Mouse (Mus musculus) neural tube, embryonic 13.5 days (tissue): ENCODE measurements around the gene Ccdc155. TPM values are rescaled to one million over a fixed set of nuclear protein-coding genes. Genes with fewer than 3 reads are reported as not detected.

Experiments
- ATAC-seq: fragments of 200-750 bp; cut with Nextera tagmentation; 2 replicates; pipeline ENCODE4 v1.8.0; 2017; ENCODE audit warnings: low read depth, mild to moderate bottlenecking, moderate TSS enrichment, moderate library complexity
- H3K27ac ChIP-seq: fragments of 300-500 bp; sonication (generic); replicated peaks from 2 replicates; pipeline ENCODE4 v1.5.1; 2015; ENCODE audit warnings: moderate library complexity, mild to moderate bottlenecking, inconsistent platforms
- H3K27me3 ChIP-seq: fragments of 300-500 bp; sonication (generic); 2 replicates; pipeline ENCODE4 v1.6.1; 2015; ENCODE audit warnings: mild to moderate bottlenecking, inconsistent platforms
- H3K36me3 ChIP-seq: fragments of 300-500 bp; sonication (generic); 2 replicates; pipeline ENCODE4 v1.6.1; 2015; ENCODE audit warnings: mild to moderate bottlenecking, inconsistent platforms
- H3K4me1 ChIP-seq: fragments of 300-500 bp; sonication (generic); replicated peaks from 2 replicates; pipeline ENCODE4 v1.6.1; 2015; ENCODE audit warnings: inconsistent platforms
- H3K4me2 ChIP-seq: fragments of 300-500 bp; sonication (generic); 2 replicates; pipeline ENCODE4 v1.6.1; 2015; ENCODE audit warnings: inconsistent platforms, mild to moderate bottlenecking, moderate library complexity
- H3K4me3 ChIP-seq: fragments of 300-500 bp; sonication (generic); 2 replicates; pipeline ENCODE4 v1.5.1; 2015; ENCODE audit warnings: mild to moderate bottlenecking, inconsistent platforms
- H3K9ac ChIP-seq: fragments of 300-500 bp; sonication (generic); 2 replicates; pipeline ENCODE4 v1.6.1; 2015; ENCODE audit warnings: moderate library complexity, mild to moderate bottlenecking, inconsistent platforms
- H3K9me3 ChIP-seq: fragments of 300-500 bp; sonication (generic); 2 replicates; pipeline ENCODE4 v1.6.1; 2016; ENCODE audit warnings: inconsistent platforms
- WGBS: fragments of 180-500 bp; shearing (Covaris S2); methylation state at CpG from one replicate; pipeline ENCODE4 v1.1.7; 2015; 5-methylcytosine and 5-hydroxymethylcytosine counted together
- polyA plus RNA-seq: library from polyadenylated mRNA; unstranded; fragments of >200 nt; fragmentation: Nextera tagmentation; extraction: Ambion mirVana; gene quantifications from 2 replicates; pipeline ENCODE4 v1.2.1, GENCODE M21; 2015

Ccdc155 gene
- polyA plus RNA-seq = 0.29 and 0.45 TPM in 2 replicates

GRCm38 (mm10) chr7:45204380-45205143 lies at the start of gene Ccdc155:
TSS of gene Ccdc155 (minus strand) at chr7:45204892.
- Histone ChIP-seq H3K27ac (peak within 1 kb of the TSS; percentile 81), H3K4me1 (peaks cover 5% of the 10 kb centered on the region; the same call in 1 of the 2 replicates), H3K4me2 (peak within 1 kb of the TSS; percentile 60), H3K9ac (peak within 1 kb of the TSS; percentile 65), H3K9me3 (no peaks in the 10 kb centered on the region), H3K36me3 (no peaks in the 10 kb centered on the region), H3K4me3 (peak within 1 kb of the TSS; percentile 46), H3K27me3 (peaks cover 19% of the 10 kb centered on the region)
- WGBS = 10% methylated on average over 42 of the region's 44 CpGs
- ATAC-seq = peak; percentile 98

GRCm38 (mm10) chr7:45253806-45254205 lies 49.1 kb upstream of the Ccdc155 start:
- no peaks in the 10 kb centered on the region for H3K36me3 ChIP-seq
- no peaks in the 10 kb centered on the region for H3K9me3 ChIP-seq
- no peak overlapping the region for H3K4me2 ChIP-seq
- H3K9ac ChIP-seq = no peak overlapping the region
- no peak for ATAC-seq
- no peak overlapping the region for H3K27ac ChIP-seq
- no peaks in the 10 kb centered on the region; the same call in 1 of the 2 replicates for H3K27me3 ChIP-seq
- WGBS = 89% methylated on average over 8 of the region's 8 CpGs
- H3K4me3 ChIP-seq = no peak overlapping the region
- no peaks in the 10 kb centered on the region for H3K4me1 ChIP-seq

- no peaks in the 10 kb centered on the region for H3K4me1 ChIP-seq
- no peak overlapping the region for H3K4me3 ChIP-seq
- no peak overlapping the region for H3K4me2 ChIP-seq
- H3K36me3 ChIP-seq = no peaks in the 10 kb centered on the region
- no peak for ATAC-seq
- 30% methylated on average over 3 of the region's 3 CpGs for WGBS
- no peak overlapping the region for H3K9ac ChIP-seq
- H3K27me3 ChIP-seq = no peaks in the 10 kb centered on the region
- no peak overlapping the region for H3K27ac ChIP-seq
- H3K9me3 ChIP-seq = no peaks in the 10 kb centered on the region
Observed at GRCm38 (mm10) chr7:45247666-45248065, 43.0 kb upstream of the Ccdc155 start.

- Histone ChIP-seq H3K9ac (no peak overlapping the region; the same call in 1 of the 2 replicates), H3K9me3 (no peaks in the 10 kb centered on the region), H3K27me3 (peaks cover 53% of the 10 kb centered on the region), H3K4me1 (peaks cover 11% of the 10 kb centered on the region; the same call in 1 of the 2 replicates), H3K27ac (no peak overlapping the region), H3K36me3 (no peaks in the 10 kb centered on the region), H3K4me3 (peak overlapping the region; percentile 38), H3K4me2 (peak overlapping the region; percentile 69)
- ATAC-seq = no peak
- 76% methylated on average over 6 of the region's 6 CpGs for WGBS
Observed at GRCm38 (mm10) chr7:45241389-45241749, 36.7 kb upstream of the Ccdc155 start.

GRCm38 (mm10) chr7:45240633-45241388 lies 36.1 kb upstream of the Ccdc155 start, which contains the start of gene Slc6a16:
TSS of gene Slc6a16 (plus strand) at chr7:45241085.
- H3K27me3 ChIP-seq = peaks cover 58% of the 10 kb centered on the region
- H3K9ac ChIP-seq = peak within 1 kb of the TSS; percentile 54
- no peaks in the 10 kb centered on the region for H3K36me3 ChIP-seq
- ATAC-seq = peak; percentile 57
- peaks cover 11% of the 10 kb centered on the region; the same call in 1 of the 2 replicates for H3K4me1 ChIP-seq
- 11% methylated on average over 53 of the region's 53 CpGs for WGBS
- peak within 1 kb of the TSS; percentile 69 for H3K4me2 ChIP-seq
- H3K27ac ChIP-seq = no peak within 1 kb of the TSS
- H3K4me3 ChIP-seq = peak within 1 kb of the TSS; percentile 38
- H3K9me3 ChIP-seq = no peaks in the 10 kb centered on the region

- no peak overlapping the region for H3K27ac ChIP-seq
- peaks cover 63% of the 10 kb centered on the region for H3K27me3 ChIP-seq
- H3K4me3 ChIP-seq = no peak overlapping the region
- no peak for ATAC-seq
- 80% methylated on average over 7 of the region's 7 CpGs for WGBS
- H3K4me1 ChIP-seq = peaks cover 17% of the 10 kb centered on the region
- 0 out of 2 replicates have a peak overlapping the region, but pooled peaks have one; percentile 69 for H3K4me2 ChIP-seq
- H3K9ac ChIP-seq = no peak overlapping the region
- H3K9me3 ChIP-seq = no peaks in the 10 kb centered on the region
- no peaks in the 10 kb centered on the region for H3K36me3 ChIP-seq
Observed at GRCm38 (mm10) chr7:45240109-45240508, 35.4 kb upstream of the Ccdc155 start.

- H3K4me3 ChIP-seq = no peak within 1 kb of the TSS
- H3K36me3 ChIP-seq = no peaks in the 10 kb centered on the region
- no peak for ATAC-seq
- H3K27me3 ChIP-seq = peaks cover 75% of the 10 kb centered on the region
- peaks cover 29% of the 10 kb centered on the region for H3K4me1 ChIP-seq
- WGBS = 37% methylated on average over 20 of the region's 20 CpGs
- no peak within 1 kb of the TSS for H3K9ac ChIP-seq
- H3K4me2 ChIP-seq = no peak within 1 kb of the TSS
- H3K27ac ChIP-seq = no peak within 1 kb of the TSS
- H3K9me3 ChIP-seq = no peaks in the 10 kb centered on the region
Observed at GRCm38 (mm10) chr7:45238723-45239496, 34.2 kb upstream of the Ccdc155 start, which contains the start of gene Cd37. TSS of gene Cd37 (minus strand) at chr7:45239115.

- Histone ChIP-seq H3K27me3 (peaks cover 78% of the 10 kb centered on the region), H3K4me1 (peaks cover 38% of the 10 kb centered on the region), H3K4me3 (no peak overlapping the region), H3K4me2 (no peak overlapping the region), H3K9ac (no peak overlapping the region), H3K36me3 (0 out of 2 replicates have a peak, but pooled peaks cover under 1% of the 10 kb centered on the region), H3K27ac (no peak overlapping the region), H3K9me3 (no peaks in the 10 kb centered on the region)
- ATAC-seq = no peak
- WGBS = 74% methylated on average over 17 of the region's 17 CpGs
Observed at GRCm38 (mm10) chr7:45237747-45238699, 33.3 kb upstream of the Ccdc155 start.

- Histone ChIP-seq H3K4me3 (no peak overlapping the region), H3K4me1 (peaks cover 34% of the 10 kb centered on the region), H3K27ac (peak overlapping the region; percentile 39; the same call in 1 of the 2 replicates), H3K9me3 (no peaks in the 10 kb centered on the region), H3K36me3 (peaks cover 15% of the 10 kb centered on the region), H3K4me2 (peak overlapping the region; percentile 41), H3K27me3 (peaks cover 64% of the 10 kb centered on the region), H3K9ac (peak overlapping the region; percentile 38; the same call in 1 of the 2 replicates)
- peak; percentile 21; the same call in 1 of the 2 replicates for ATAC-seq
- WGBS = 30% methylated on average over 17 of the region's 17 CpGs
Observed at GRCm38 (mm10) chr7:45235656-45236180, 31.0 kb upstream of the Ccdc155 start.

GRCm38 (mm10) chr7:45234922-45235571 lies 30.4 kb upstream of the Ccdc155 start:
- Histone ChIP-seq H3K27ac (peak overlapping the region; percentile 39), H3K4me3 (0 out of 2 replicates have a peak overlapping the region, but pooled peaks have one; percentile 8), H3K9me3 (no peaks in the 10 kb centered on the region), H3K4me2 (peak overlapping the region; percentile 41), H3K36me3 (peaks cover 15% of the 10 kb centered on the region), H3K9ac (peak overlapping the region; percentile 38; the same call in 1 of the 2 replicates), H3K4me1 (peaks cover 29% of the 10 kb centered on the region), H3K27me3 (peaks cover 59% of the 10 kb centered on the region)
- WGBS = 4% methylated on average over 21 of the region's 21 CpGs
- ATAC-seq = peak; percentile 58; the same call in 1 of the 2 replicates
